Mouse (Mus musculus) cortical plate, adult 2 months (tissue): ENCODE results near the gene Map7d1.

Experiments
- CTCF ChIP-seq: fragments of 200-500 bp; IDR thresholded peaks from 2 replicates; pipeline ENCODE4 v1.5.1; 2011; ENCODE audit warnings: mild to moderate bottlenecking, control low read depth, low read length; ENCODE audit not compliant: insufficient read depth; ENCODE audit errors: extremely low read depth
- POLR2A ChIP-seq: fragments of 200-500 bp; IDR thresholded peaks from 2 replicates; pipeline ENCODE4 v1.6.1; 2011; ENCODE audit warnings: mild to moderate bottlenecking, low read length, control low read depth; ENCODE audit not compliant: insufficient read depth; ENCODE audit errors: extremely low read depth

DNA sequence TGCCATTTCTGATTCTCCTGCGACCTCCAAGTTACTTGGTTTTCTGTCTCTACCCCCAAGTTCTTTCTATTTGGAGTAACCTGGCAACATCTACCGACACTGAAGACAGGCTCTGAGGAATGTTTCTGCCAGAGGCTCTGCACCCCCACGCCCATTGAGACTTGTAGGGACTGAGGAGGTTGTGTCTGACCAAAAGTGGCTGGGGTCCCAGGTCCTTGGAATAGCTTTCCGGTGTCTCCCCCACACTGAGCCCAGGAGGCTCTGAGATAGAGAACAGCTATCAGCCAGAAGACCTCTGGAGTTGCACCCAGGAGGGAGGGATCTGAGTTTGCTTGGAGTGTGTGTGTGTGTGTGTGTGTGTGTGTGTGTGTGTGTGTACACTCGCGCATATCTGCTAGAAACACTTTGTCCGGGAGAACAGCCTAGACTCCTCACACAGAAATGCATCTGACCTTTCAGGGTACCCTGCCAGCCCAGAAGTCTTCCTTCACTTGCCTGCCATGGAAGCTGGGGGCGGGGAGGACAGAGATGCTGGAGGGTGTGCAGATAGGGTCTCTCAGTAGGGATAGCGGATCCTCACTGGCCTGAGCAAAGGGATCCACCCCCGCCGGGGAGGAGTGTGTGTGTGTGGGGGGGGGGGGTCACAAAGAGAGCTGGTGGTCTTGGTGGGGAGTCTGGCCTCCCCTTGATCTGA lies 31.3 kb upstream of the Map7d1 start:
- no peak for TF ChIP-seq POLR2A
- no peak for TF ChIP-seq CTCF
